In genomic region chr9:119339106-119339505, GRCm38 (mm10) we compare ENCODE assay signal across 8 mouse cellular contexts. TPM values are rescaled to one million over a fixed set of nuclear protein-coding genes. Genes with fewer than 3 reads are reported as not detected.
A peak's percentile ranks its signal among the peaks of the same experiment; 100 is the strongest.
DNase-seq lines count a peak whose midpoint lies in the region; ATAC-seq lines count a peak whose summit lies in the region.
"Had no signal": no experiment of that assay in that cellular context is flagged by ENCODE, and none has a peak within 500 bp of the region (broad histone marks: within the 10 kb centered on the region; RNA-seq: fewer than 3 reads in every experiment).

No protein-coding gene starts in this region.

- 39% methylated on average over 7 of the region's 7 CpGs for WGBS in lung, embryonic 15.5 days
- WGBS in embryonic facial prominence, embryonic 14.5 days = 42% methylated on average over 7 of the region's 7 CpGs
- WGBS in intestine, embryonic 16.5 days = 51% methylated on average over 7 of the region's 7 CpGs
- 53% methylated on average over 7 of the region's 7 CpGs for WGBS in neural tube, embryonic 14.5 days

- peak overlapping the region; percentile 86 for H3K4me2 ChIP-seq in lung, embryonic 15.5 days
- peak overlapping the region; percentile 80 for H3K4me2 ChIP-seq in embryonic facial prominence, embryonic 14.5 days (ENCODE audit: low read depth, low read length)
- peak overlapping the region; percentile 69 for H3K4me2 ChIP-seq in intestine, embryonic 16.5 days (ENCODE audit: low read depth, low read length)
- peak overlapping the region; percentile 66 for H3K4me2 ChIP-seq in neural tube, embryonic 14.5 days (ENCODE audit: low read depth, low read length)

- no peak for DNase-seq in lung, postnatal 25 days (ENCODE audit: low spot score)
- DNase-seq in embryonic facial prominence, embryonic 14.5 days (ENCODE audit: low spot score) = no peak
- no peak for DNase-seq in right cerebral cortex, postnatal 25 days
- DNase-seq in adrenal gland, adult 2 months = no peak

- ATAC-seq in lung, embryonic 15.5 days (ENCODE audit: borderline replicate concordance, extremely low read depth, low FRiP score, low TSS enrichment) = no peak
- ATAC-seq in embryonic facial prominence, embryonic 14.5 days (ENCODE audit: low read depth) = no peak
- no peak for ATAC-seq in intestine, embryonic 16.5 days
- ATAC-seq in neural tube, embryonic 14.5 days (ENCODE audit: low read depth) = no peak

- no peak overlapping the region for H3K27ac ChIP-seq in lung, embryonic 15.5 days
- H3K27ac ChIP-seq in embryonic facial prominence, embryonic 14.5 days (replicated peaks; ENCODE audit: low read depth, low read length) = no peak overlapping the region
- H3K27ac ChIP-seq in intestine, embryonic 16.5 days (ENCODE audit: low read length) = 0 out of 2 replicates have a peak overlapping the region, but pooled peaks have one; percentile 94
- H3K27ac ChIP-seq in neural tube, embryonic 14.5 days (ENCODE audit: low read depth, low read length) = no peak overlapping the region

- no peaks in the 10 kb centered on the region for H3K27me3 ChIP-seq in lung, embryonic 15.5 days
- H3K27me3 ChIP-seq in embryonic facial prominence, embryonic 14.5 days (replicated peaks; ENCODE audit: control insufficient read depth, insufficient read depth, low read length) = no peaks in the 10 kb centered on the region
- H3K27me3 ChIP-seq in intestine, embryonic 16.5 days (replicated peaks; ENCODE audit: control insufficient read depth, insufficient read depth, low read length) = no peaks in the 10 kb centered on the region
- H3K27me3 ChIP-seq in neural tube, embryonic 14.5 days (ENCODE audit: control insufficient read depth, insufficient read depth, low read length) = no peaks in the 10 kb centered on the region

- H3K9ac ChIP-seq in lung, embryonic 15.5 days = peak overlapping the region; percentile 80; the same call in 1 of the 2 replicates
- peak overlapping the region; percentile 76 for H3K9ac ChIP-seq in embryonic facial prominence, embryonic 14.5 days (ENCODE audit: low read depth, low read length)
- H3K9ac ChIP-seq in intestine, embryonic 16.5 days (ENCODE audit: low read depth, low read length) = peak overlapping the region; percentile 82
- H3K9ac ChIP-seq in neural tube, embryonic 14.5 days (replicated peaks; ENCODE audit: low read depth, low read length) = no peak overlapping the region; the same call in 1 of the 2 replicates

- no peaks in the 10 kb centered on the region for H3K9me3 ChIP-seq in lung, embryonic 15.5 days
- H3K9me3 ChIP-seq in embryonic facial prominence, embryonic 14.5 days (ENCODE audit: control insufficient read depth, low read length) = no peaks in the 10 kb centered on the region
- H3K9me3 ChIP-seq in intestine, embryonic 16.5 days (ENCODE audit: control insufficient read depth, low read length) = no peaks in the 10 kb centered on the region
- H3K9me3 ChIP-seq in neural tube, embryonic 14.5 days (ENCODE audit: control insufficient read depth, low read length) = no peaks in the 10 kb centered on the region

- peaks cover 22% of the 10 kb centered on the region for H3K36me3 ChIP-seq in lung, embryonic 15.5 days
- H3K36me3 ChIP-seq in embryonic facial prominence, embryonic 14.5 days (ENCODE audit: control insufficient read depth, insufficient read depth, low read length) = peaks cover 12% of the 10 kb centered on the region
- peaks cover 9% of the 10 kb centered on the region for H3K36me3 ChIP-seq in intestine, embryonic 16.5 days (ENCODE audit: control insufficient read depth, insufficient read depth, low read length)
- peaks cover 8% of the 10 kb centered on the region for H3K36me3 ChIP-seq in neural tube, embryonic 14.5 days (ENCODE audit: control insufficient read depth, insufficient read depth, low read length)

- peak overlapping the region; percentile 66 for H3K4me3 ChIP-seq in lung, embryonic 15.5 days
- H3K4me3 ChIP-seq in embryonic facial prominence, embryonic 14.5 days (ENCODE audit: low read depth, low read length) = peak overlapping the region; percentile 76
- peak overlapping the region; percentile 74 for H3K4me3 ChIP-seq in intestine, embryonic 16.5 days (ENCODE audit: low read length)
- peak overlapping the region; percentile 74; the same call in 1 of the 2 replicates for H3K4me3 ChIP-seq in neural tube, embryonic 14.5 days (ENCODE audit: low read depth, low read length)

- H3K4me1 ChIP-seq in lung, embryonic 15.5 days = peaks cover 39% of the 10 kb centered on the region
- peaks cover 9% of the 10 kb centered on the region for H3K4me1 ChIP-seq in embryonic facial prominence, embryonic 14.5 days (ENCODE audit: control insufficient read depth, insufficient read depth, low read length)
- peaks cover 22% of the 10 kb centered on the region for H3K4me1 ChIP-seq in intestine, embryonic 16.5 days (ENCODE audit: control insufficient read depth, insufficient read depth, low read length)
- peaks cover 14% of the 10 kb centered on the region for H3K4me1 ChIP-seq in neural tube, embryonic 14.5 days (ENCODE audit: control insufficient read depth, insufficient read depth, low read length)

RNA-seq across cellular contexts. Expression of gene Acaa1a, which starts 0.4 kb away (rescaled TPM):
- polyA plus RNA-seq in lung, embryonic 15.5 days (2015; fragmentation: Nextera tagmentation; extraction: Ambion mirVana) = 117 and 121 TPM in 2 replicates
- 83.8 and 86.9 TPM in 2 replicates for polyA plus RNA-seq in embryonic facial prominence, embryonic 14.5 days (2014; fragmentation: Nextera tagmentation; extraction: Ambion mirVana)
- 114 and 116 TPM in 2 replicates for polyA plus RNA-seq in intestine, embryonic 16.5 days (2015; fragmentation: Nextera tagmentation; extraction: Ambion mirVana)
- 95.4 and 100 TPM in 2 replicates for polyA plus RNA-seq in neural tube, embryonic 14.5 days (2014; fragmentation: Nextera tagmentation; extraction: Ambion mirVana)
- total RNA-seq in adrenal gland, adult 2 months (2021) = 100 to 1,000 TPM in 1 of 2 experiments, 10 to 100 TPM in 1; 79.6 to 121 TPM
- 607 and 681 TPM in 2 replicates for polyA plus RNA-seq in adrenal gland, adult 2 months (2012; rRNA removed)

RNA-seq across cellular contexts. Expression of gene Myd88, which starts 2.1 kb away (rescaled TPM):
- polyA plus RNA-seq in lung, embryonic 15.5 days (2015; fragmentation: Nextera tagmentation; extraction: Ambion mirVana) = 29.4 and 32.0 TPM in 2 replicates
- polyA plus RNA-seq in embryonic facial prominence, embryonic 14.5 days (2014; fragmentation: Nextera tagmentation; extraction: Ambion mirVana) = 22.2 and 26.4 TPM in 2 replicates
- polyA plus RNA-seq in intestine, embryonic 16.5 days (2015; fragmentation: Nextera tagmentation; extraction: Ambion mirVana) = 35.0 and 36.3 TPM in 2 replicates
- polyA plus RNA-seq in neural tube, embryonic 14.5 days (2014; fragmentation: Nextera tagmentation; extraction: Ambion mirVana) = 2.8 and 6.4 TPM in 2 replicates
- 10 to 100 TPM; 26.9 to 34.5 TPM for total RNA-seq in adrenal gland, adult 2 months (2021)
- polyA plus RNA-seq in adrenal gland, adult 2 months (2012; rRNA removed) = 18.5 and 19.7 TPM in 2 replicates

RNA-seq across cellular contexts. Expression of gene Oxsr1, which starts 16.9 kb away (rescaled TPM):
- 10.3 and 11.3 TPM in 2 replicates for polyA plus RNA-seq in lung, embryonic 15.5 days (2015; fragmentation: Nextera tagmentation; extraction: Ambion mirVana)
- polyA plus RNA-seq in embryonic facial prominence, embryonic 14.5 days (2014; fragmentation: Nextera tagmentation; extraction: Ambion mirVana) = 13.6 and 14.5 TPM in 2 replicates
- 9.1 and 9.5 TPM in 2 replicates for polyA plus RNA-seq in intestine, embryonic 16.5 days (2015; fragmentation: Nextera tagmentation; extraction: Ambion mirVana)
- polyA plus RNA-seq in neural tube, embryonic 14.5 days (2014; fragmentation: Nextera tagmentation; extraction: Ambion mirVana) = 16.2 and 17.0 TPM in 2 replicates
- total RNA-seq in adrenal gland, adult 2 months (2021) = 10 to 100 TPM; 32.7 to 33.1 TPM
- 7.2 and 8.2 TPM in 2 replicates for polyA plus RNA-seq in adrenal gland, adult 2 months (2012; rRNA removed)

RNA-seq across cellular contexts. Expression of gene Xylb, which starts 18.1 kb away (rescaled TPM):
- 4.3 and 4.9 TPM in 2 replicates for polyA plus RNA-seq in lung, embryonic 15.5 days (2015; fragmentation: Nextera tagmentation; extraction: Ambion mirVana)
- polyA plus RNA-seq in embryonic facial prominence, embryonic 14.5 days (2014; fragmentation: Nextera tagmentation; extraction: Ambion mirVana) = 4.8 and 5.0 TPM in 2 replicates
- polyA plus RNA-seq in intestine, embryonic 16.5 days (2015; fragmentation: Nextera tagmentation; extraction: Ambion mirVana) = 17.4 and 18.5 TPM in 2 replicates
- polyA plus RNA-seq in neural tube, embryonic 14.5 days (2014; fragmentation: Nextera tagmentation; extraction: Ambion mirVana) = 2.5 and 3.8 TPM in 2 replicates
- 1 to 10 TPM; 1.5 to 1.8 TPM for total RNA-seq in adrenal gland, adult 2 months (2021)
- polyA plus RNA-seq in adrenal gland, adult 2 months (2012; rRNA removed) = 1.1 and 1.2 TPM in 2 replicates

RNA-seq across cellular contexts. Expression of gene Slc22a14, which starts 26.2 kb away (rescaled TPM):
- polyA plus RNA-seq in lung, embryonic 15.5 days (2015; fragmentation: Nextera tagmentation; extraction: Ambion mirVana) = 0.10 TPM in 1 of 2 replicates, not detected in the other
- 0.26 TPM in 1 of 2 replicates, not detected in the other for polyA plus RNA-seq in embryonic facial prominence, embryonic 14.5 days (2014; fragmentation: Nextera tagmentation; extraction: Ambion mirVana)
- polyA plus RNA-seq in intestine, embryonic 16.5 days (2015; fragmentation: Nextera tagmentation; extraction: Ambion mirVana) = 0.10 and 0.16 TPM in 2 replicates
- not detected in 2 replicates for polyA plus RNA-seq in neural tube, embryonic 14.5 days (2014; fragmentation: Nextera tagmentation; extraction: Ambion mirVana)
- under 1 TPM in 1 of 2 experiments, not detected in 1; 0.12 TPM for total RNA-seq in adrenal gland, adult 2 months (2021)
- not detected in 2 replicates for polyA plus RNA-seq in adrenal gland, adult 2 months (2012; rRNA removed)
- total RNA-seq: adrenal gland, postnatal 4 days had no signal
